Mouse (Mus musculus): ENCODE measurements around the gene Tstd3.

DNA sequence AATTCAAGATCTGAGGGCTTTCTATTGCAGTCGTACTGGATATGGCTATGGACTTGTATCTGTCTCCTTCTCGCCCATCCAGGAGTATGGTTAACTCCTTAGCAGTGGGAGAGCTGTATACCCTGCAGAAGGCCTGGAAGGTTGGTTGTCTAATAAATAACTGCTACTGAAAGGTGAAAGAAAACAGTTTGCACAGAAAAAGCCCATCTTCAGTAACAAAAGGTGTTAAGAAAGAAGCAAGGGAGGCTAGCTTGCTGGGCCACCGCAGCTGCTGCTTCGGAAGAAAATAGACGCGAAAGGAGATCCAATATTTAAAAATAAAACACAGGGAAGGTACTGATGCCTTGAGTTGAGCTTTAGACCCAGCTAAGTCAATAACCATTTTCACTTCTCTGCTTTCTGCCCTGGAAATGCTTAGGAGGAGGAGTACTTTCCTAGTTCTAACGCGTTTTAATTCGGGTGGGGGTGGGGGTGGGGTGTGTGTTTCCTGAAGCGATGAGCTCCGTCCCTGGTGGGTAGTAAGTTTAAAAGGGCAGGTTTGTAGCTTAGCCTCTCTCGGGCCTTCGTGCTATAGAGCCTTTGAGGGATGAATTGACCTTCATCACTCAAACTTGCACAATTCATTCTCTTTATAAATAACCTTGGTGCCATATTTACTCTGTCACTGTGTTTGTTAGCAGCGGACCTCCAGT lies 695 bp downstream of the Tstd3 start:
- TF ChIP-seq POLR2A (IDR thresholded peaks at IDR 0.05; ENCODE audit: control insufficient read depth, extremely low read depth, insufficient read depth, low read length, poor library complexity) = no peak
- TF ChIP-seq CTCF (IDR thresholded peaks at IDR 0.05; ENCODE audit: borderline replicate concordance, control insufficient read depth, extremely low read depth, insufficient read depth, low read length, poor library complexity) = no peak

Measured in thymus, adult 2 months (tissue).